Mouse (Mus musculus): ENCODE data around the gene Fgfr2. TPM values are rescaled to one million over a fixed set of nuclear protein-coding genes. Genes with fewer than 3 reads are reported as not detected.

Gene Fgfr2
- total RNA-seq, 2 experiments from 2014 or later: 47.6 to 49.5 TPM

DNA sequence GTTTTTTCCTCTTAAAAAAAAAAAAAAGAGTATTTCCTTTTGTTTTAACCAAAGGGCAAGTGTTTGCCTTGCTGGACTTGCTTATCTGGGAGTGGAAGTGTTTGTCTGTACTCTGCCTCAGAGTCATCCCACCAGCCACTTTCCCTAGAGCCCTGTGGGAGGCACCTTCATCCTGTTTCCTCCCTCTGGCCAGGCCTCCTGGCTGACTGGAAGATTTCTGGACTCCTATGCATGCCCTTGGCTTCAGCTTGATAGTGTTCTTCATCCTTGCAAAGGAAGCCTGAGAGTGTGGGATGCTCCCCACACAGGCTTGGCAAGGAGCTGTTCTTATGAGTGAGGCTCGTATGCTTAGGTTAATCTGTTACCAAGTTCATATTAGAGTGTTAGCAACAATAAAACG, 2468.6 kb downstream of the Fgfr2 start:
- no peak for TF ChIP-seq CTCF (conservative IDR thresholded peaks at IDR 0.05)
- Histone ChIP-seq H3K27ac (0 out of 2 replicates have a peak overlapping the region, but pooled peaks have one; percentile 7), H3K4me3 (no peak overlapping the region)
- no peak for DNase-seq (ENCODE audit: low spot score in 2 of 2)

DNA sequence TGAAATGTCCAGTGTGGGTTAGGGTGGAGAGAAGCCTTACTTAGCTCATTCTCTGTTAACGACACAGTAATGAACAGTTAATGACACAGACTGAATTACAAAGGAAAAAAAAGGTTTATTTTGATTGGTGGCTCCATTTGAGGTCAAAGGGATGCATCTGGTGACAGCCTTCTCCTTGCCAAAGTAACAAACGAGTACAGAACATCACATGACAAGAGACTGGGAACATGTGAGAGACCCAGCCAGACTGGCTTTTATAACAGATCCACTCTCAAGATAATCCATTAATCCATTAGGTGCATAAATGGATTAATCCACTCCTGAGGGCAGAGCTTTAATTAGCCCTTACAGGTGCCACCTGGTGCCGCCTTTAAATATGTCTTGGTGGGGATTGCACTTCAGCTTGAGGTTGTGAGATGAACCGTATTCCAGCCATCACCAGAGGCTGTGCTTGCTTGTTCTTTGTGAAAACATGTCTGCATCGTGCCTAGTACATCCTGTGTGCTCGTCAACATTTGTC, 2470.1 kb downstream of the Fgfr2 start:
- Histone ChIP-seq H3K4me3 (no peak overlapping the region), H3K27ac (no peak overlapping the region)
- TF ChIP-seq CTCF (conservative IDR thresholded peaks at IDR 0.05): no peak
- DNase-seq (ENCODE audit: low spot score in 2 of 2): no peak

DNA sequence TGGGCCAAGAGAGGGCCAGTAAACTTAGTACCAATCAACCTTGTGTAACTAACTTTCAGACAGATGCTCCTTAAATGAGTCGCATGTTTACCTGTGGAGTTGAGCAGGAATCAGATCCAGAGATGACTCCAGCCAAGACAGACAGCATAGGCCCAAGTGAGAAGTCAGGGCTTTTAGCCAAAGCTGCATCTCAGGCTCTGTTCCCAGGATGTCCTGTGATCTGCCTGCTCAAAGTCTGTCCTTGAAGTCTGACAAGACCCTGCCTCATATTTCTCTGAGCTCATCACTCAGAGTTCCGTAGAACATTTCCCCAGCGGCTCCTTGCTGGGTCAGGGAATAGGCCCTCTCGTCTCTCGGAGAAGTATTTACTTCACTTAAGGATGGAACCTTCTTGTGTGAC, 2472.5 kb downstream of the Fgfr2 start:
- no peak overlapping the region for H3K4me3 ChIP-seq
- no peak for DNase-seq (ENCODE audit: low spot score in 2 of 2)
- TF ChIP-seq CTCF (conservative IDR thresholded peaks at IDR 0.05): no peak
- no peak overlapping the region for H3K27ac ChIP-seq

DNA sequence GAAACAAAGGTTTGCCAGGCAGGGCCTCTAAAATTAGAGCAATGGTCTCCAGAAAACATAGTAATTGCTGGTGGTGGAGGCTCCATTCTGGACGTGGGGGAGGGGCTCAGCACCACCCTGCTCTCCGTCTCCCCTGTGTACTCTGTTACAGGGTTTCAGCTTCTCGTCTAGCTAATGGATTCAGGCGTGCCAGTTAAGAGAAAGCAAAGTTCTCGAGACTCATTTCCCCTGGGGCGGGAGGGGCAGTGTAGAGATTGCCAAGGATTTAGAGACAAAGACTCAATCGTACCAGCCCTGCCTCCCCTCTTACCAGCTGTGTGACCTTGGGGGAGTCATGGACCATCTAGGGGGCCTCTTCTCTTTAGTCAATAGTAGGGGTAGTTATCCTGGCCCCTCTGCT, 2473.9 kb downstream of the Fgfr2 start:
- no peak for DNase-seq (ENCODE audit: low spot score in 2 of 2)
- TF ChIP-seq CTCF (conservative IDR thresholded peaks at IDR 0.05): no peak
- no peak overlapping the region for H3K27ac ChIP-seq
- H3K4me3 ChIP-seq: no peak overlapping the region

DNA sequence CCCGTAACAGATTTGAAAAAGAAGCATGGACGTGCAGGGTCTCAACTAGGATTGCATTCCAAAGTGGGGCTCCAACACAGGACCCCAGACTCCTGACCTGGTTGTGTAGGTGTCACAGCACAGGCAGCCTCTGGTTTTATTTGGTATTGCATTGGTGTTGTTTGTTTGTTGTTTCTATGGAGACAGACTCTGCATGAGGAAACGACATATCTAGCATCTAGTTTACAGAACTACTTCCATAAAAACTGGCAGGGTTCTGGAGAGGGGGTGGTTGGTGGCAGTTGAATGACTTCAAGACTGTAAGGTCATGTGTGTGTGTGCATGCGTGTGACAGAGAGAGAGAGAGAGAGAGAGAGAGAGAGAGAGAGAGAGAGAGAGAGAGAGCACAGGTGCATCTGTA, 2475.1 kb downstream of the Fgfr2 start:
- no peak for DNase-seq (ENCODE audit: low spot score in 2 of 2)
- H3K27ac ChIP-seq: no peak overlapping the region
- H3K4me3 ChIP-seq: no peak overlapping the region
- peak; percentile 34 for TF ChIP-seq CTCF (conservative IDR thresholded peaks at IDR 0.05)

DNA sequence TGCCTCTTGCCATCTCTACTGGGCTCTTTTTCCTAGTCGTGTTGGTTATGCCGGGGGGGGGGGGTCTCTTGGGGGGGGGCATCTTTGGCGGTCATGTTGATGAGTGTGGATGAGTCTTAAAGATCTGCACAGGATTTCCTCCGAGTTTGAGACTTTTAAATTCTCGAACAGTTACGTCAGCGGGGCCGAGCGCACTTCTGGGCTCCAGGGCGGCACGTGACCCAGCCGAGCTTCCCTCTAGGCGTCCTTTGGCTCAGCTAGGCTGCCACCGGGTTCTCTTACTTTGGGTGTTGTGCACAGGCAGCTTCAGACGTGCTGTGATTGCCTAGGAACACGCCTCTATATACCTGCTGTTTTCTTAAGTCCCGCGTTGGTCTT, 2476.4 kb downstream of the Fgfr2 start:
- peak overlapping the region; percentile 64 for H3K4me3 ChIP-seq
- TF ChIP-seq CTCF (conservative IDR thresholded peaks at IDR 0.05): no peak
- H3K27ac ChIP-seq: peak overlapping the region; percentile 75; the same call in 1 of the 2 replicates
- no peak for DNase-seq (ENCODE audit: low spot score in 2 of 2)

DNA sequence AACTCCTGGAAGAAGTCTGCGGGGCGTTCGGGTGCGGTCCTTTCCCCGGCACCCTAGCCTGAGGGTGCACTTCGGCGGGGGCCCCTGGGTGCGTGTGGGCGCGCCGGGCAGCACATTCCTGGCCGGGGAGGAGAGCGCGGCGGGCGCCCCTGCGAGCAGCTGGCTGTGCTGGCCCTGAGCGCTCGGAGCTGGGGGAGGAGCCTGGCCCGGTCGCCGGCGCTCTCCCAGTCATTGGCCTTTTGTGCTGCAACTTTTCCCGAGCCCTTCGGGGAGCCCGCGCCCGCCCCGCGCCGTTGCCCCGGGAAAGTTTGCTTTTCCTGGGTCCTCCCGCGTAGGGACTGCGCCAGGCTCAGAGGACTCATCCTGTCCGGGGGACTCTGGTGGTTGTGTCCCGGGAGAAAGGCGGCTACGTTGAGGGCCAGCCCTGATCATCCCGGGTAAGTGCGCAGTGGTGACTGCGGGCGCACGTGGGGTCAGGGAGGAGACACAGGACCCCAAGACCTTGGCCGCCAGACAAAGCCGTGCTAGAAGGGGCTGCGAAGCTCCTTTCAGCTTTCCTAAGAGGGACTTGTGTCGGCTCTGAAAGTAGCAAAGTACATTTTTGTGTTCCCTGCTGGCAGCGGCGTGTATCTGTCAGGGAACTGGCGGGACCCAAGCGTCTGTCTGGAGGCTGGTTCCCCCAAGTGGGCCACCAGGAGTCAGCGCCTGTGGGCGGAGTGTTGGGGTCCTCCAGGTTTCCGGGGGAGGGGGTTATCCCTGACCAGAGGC, 2477.0 kb downstream of the Fgfr2 start:
- no peak for DNase-seq (ENCODE audit: low spot score in 2 of 2)
- H3K4me3 ChIP-seq: peak overlapping the region; percentile 64
- H3K27ac ChIP-seq: peak overlapping the region; percentile 75
- peak; percentile 53 for TF ChIP-seq CTCF (conservative IDR thresholded peaks at IDR 0.05)

DNA sequence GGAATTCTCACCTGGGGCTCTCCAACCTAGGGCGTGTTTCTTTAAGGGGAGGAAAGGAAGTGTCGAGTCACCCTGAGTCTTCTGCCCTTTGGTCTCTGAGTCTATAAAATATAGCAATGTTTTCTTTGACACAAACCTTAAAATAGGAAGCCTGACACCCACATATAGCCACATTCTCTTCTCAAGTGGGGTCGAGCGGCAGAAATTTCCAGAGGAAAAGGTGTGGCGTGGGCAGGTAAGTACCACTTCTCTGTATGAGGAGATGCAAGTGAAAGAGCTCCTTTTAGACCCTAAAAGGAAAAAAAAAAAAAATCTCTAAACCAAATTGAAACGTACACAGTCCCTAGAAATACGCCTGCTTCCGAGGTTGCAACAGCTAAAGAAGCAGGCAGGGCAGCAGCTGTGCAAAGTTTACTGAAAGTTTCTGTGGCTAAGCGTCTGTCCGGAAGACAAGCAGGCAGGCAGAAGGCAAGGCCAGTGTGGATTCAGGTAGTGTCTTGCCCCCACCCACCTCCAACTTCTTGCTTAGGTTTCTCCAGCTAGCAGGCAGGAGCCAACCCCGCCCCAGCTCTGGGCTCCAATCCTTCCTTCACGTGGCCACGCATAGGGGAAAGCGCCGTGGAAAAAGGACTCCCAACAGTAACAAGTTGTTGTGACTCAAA, 2477.7 kb downstream of the Fgfr2 start:
- H3K27ac ChIP-seq: peak overlapping the region; percentile 75
- peak overlapping the region; percentile 64 for H3K4me3 ChIP-seq
- no peak for DNase-seq (ENCODE audit: low spot score in 2 of 2)
- no peak for TF ChIP-seq CTCF (conservative IDR thresholded peaks at IDR 0.05)

DNA sequence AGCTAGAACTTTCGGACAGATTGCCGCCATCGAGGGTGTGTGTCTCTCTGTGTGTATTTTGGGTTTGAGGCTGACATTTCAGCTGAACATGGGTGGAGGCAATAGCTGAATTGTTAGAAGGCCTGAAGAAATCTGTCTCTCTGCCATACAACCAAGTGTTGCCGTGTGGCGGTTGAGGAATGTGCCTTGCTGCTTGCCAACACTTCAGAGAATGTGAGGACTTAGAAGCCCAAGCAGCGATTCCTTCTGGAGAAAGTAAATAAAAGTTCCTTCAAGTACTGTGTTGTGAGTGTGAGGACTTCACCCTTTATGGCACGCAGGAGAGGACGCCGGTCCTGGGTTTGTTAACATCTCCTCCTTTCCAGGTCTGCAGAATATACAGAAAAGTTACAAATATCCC, 2482.5 kb downstream of the Fgfr2 start:
- H3K4me3 ChIP-seq: no peak overlapping the region
- H3K27ac ChIP-seq: no peak overlapping the region
- TF ChIP-seq CTCF (conservative IDR thresholded peaks at IDR 0.05): no peak
- DNase-seq (ENCODE audit: low spot score in 2 of 2): peak in 1 of 2 experiments; percentile 49

DNA sequence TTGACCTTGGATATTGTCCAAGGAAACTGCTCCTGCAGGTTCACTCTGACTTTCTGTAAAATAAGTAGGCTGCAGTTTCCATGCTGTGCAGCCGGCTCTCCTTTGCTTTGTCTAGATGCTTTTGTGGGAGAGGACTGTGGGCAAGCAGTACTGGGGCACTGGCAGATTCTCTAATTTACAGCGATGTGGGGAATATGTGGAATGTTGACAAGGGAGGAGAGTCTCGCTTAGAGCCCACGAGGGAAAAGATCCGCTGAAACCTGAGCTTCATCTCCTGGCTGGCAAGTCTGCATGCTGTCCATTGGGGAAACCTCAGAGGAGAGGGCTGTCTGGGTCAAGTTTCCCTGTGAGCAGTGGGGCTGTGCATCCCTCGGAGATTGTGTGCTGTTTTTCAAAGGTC, 2485.3 kb downstream of the Fgfr2 start:
- DNase-seq (ENCODE audit: low spot score in 2 of 2): no peak
- no peak for TF ChIP-seq CTCF (conservative IDR thresholded peaks at IDR 0.05)
- Histone ChIP-seq H3K4me3 (no peak overlapping the region), H3K27ac (no peak overlapping the region)

DNA sequence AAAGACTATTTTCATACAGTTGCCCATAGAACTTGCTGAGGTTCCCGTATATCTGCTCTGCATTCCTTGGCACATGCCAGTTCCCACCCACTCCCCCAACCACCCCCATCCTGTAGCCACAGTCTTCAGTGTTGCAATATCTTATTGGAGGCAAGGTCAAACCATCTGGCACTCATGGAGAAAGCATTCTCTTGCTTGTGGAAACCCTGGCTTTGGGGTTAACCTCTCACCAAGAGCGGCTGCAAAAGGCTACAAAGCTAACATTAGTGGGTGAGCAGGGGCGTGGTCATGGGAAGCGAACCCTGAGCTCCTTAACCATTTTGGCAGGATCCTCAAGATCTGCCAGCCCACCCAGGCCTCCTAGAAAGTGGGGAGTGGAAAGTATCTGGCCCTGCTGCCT, 2486.2 kb downstream of the Fgfr2 start:
- no peak overlapping the region for H3K27ac ChIP-seq
- no peak for DNase-seq (ENCODE audit: low spot score in 2 of 2)
- H3K4me3 ChIP-seq: no peak overlapping the region
- TF ChIP-seq CTCF (conservative IDR thresholded peaks at IDR 0.05): no peak

DNA sequence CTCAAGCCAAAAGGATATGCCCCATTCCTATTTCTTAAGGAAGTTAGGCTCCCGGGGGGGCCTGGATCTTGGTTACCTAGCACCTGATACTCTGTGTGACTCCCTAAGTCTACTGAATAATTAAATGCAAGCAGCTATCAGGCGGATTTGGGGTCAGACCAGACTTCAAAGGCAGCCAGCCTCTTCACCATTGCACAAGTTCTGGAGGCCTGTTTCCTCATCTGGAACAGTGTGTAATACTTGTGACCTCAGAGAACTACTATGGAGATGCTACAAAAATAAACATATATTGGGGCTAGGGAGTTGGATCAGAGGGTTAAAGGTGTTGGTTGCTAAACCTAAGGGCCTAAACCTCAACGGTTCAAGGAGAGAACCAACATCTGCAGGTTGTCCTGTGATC, 2486.9 kb downstream of the Fgfr2 start:
- Histone ChIP-seq H3K4me3 (no peak overlapping the region), H3K27ac (no peak overlapping the region)
- DNase-seq (ENCODE audit: low spot score in 2 of 2): no peak
- TF ChIP-seq CTCF (conservative IDR thresholded peaks at IDR 0.05): no peak

DNA sequence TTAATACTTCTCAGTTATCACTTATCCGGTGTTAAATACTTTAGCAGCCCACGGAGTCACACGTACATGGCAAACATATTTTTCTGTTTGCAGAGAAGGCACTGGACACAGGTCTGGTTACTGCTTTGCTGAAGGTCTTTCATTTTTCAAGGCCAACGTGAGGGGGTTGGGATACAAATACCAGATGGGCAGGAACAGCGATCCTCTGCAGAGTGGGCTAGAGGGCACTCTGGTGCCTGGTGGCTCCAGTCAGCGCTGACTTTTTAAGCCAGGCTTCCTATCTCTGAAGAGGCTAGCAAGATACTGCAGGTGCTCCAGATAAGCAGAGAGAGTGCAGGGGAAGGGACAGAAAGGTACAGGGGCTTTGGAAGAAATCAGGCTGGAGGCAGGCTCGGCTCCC, 2487.9 kb downstream of the Fgfr2 start:
- no peak for DNase-seq (ENCODE audit: low spot score in 2 of 2)
- no peak overlapping the region for H3K4me3 ChIP-seq
- no peak overlapping the region for H3K27ac ChIP-seq
- no peak for TF ChIP-seq CTCF (conservative IDR thresholded peaks at IDR 0.05)
